Mouse (Mus musculus) lung, postnatal 4 days (tissue): Measurements from ENCODE around the gene Iqce.

ENCODE experiments used
- DNase-seq, 2 experiments: peaks; one replicate each; pipeline ENCODE4 v3.0.0; 2021

The Iqce gene

GRCm38 (mm10) chr5:140661427-140661826, 40.8 kb downstream of the Iqce start:
- DNase-seq: no peak

GRCm38 (mm10) chr5:140660398-140660797, 41.8 kb downstream of the Iqce start:
- DNase-seq: no peak

GRCm38 (mm10) chr5:140659607-140660272, 42.4 kb downstream of the Iqce start:
- no peak for DNase-seq

- no peak for DNase-seq
Measured at GRCm38 (mm10) chr5:140654096-140654845, 47.9 kb downstream of the Iqce start.

GRCm38 (mm10) chr5:140652587-140652986, 49.6 kb downstream of the Iqce start:
- peak; percentile 67 to 79 for DNase-seq

GRCm38 (mm10) chr5:140651231-140651630, 50.9 kb downstream of the Iqce start:
- DNase-seq: peak in 1 of 2 experiments; percentile 59

GRCm38 (mm10) chr5:140649881-140650414, 52.2 kb downstream of the Iqce start:
- no peak for DNase-seq

GRCm38 (mm10) chr5:140649101-140649667, 53.0 kb downstream of the Iqce start:
- peak; percentile 98 to 99 for DNase-seq

- no peak for DNase-seq
Measured at GRCm38 (mm10) chr5:140648519-140649100, 53.6 kb downstream of the Iqce start, which contains the start of gene Ttyh3. TSS of gene Ttyh3 (minus strand) at chr5:140649031.

- DNase-seq: peak; percentile 76 to 83
Measured at GRCm38 (mm10) chr5:140647821-140648518, 54.2 kb downstream of the Iqce start.

- no peak for DNase-seq
Measured at GRCm38 (mm10) chr5:140647031-140647760, 55.0 kb downstream of the Iqce start.

- no peak for DNase-seq
Measured at GRCm38 (mm10) chr5:140646171-140646570, 56.0 kb downstream of the Iqce start.

GRCm38 (mm10) chr5:140645454-140645853, 56.7 kb downstream of the Iqce start:
- no peak for DNase-seq

- peak; percentile 76 to 85 for DNase-seq
Measured at GRCm38 (mm10) chr5:140644702-140645201, 57.4 kb downstream of the Iqce start.

GRCm38 (mm10) chr5:140644263-140644662, 57.9 kb downstream of the Iqce start:
- DNase-seq: no peak

- peak; percentile 73 to 74 for DNase-seq
Measured at GRCm38 (mm10) chr5:140642076-140642475, 60.1 kb downstream of the Iqce start.

GRCm38 (mm10) chr5:140641254-140641928, 60.8 kb downstream of the Iqce start:
- DNase-seq: peak; percentile 50 to 74

- no peak for DNase-seq
Measured at GRCm38 (mm10) chr5:140640812-140641211, 61.4 kb downstream of the Iqce start.

GRCm38 (mm10) chr5:140639871-140640270, 62.3 kb downstream of the Iqce start:
- DNase-seq: no peak

- DNase-seq: no peak
Measured at GRCm38 (mm10) chr5:140639312-140639711, 62.9 kb downstream of the Iqce start.

GRCm38 (mm10) chr5:140638484-140638883, 63.7 kb downstream of the Iqce start:
- DNase-seq: no peak
